21 mouse cellular contexts compared by ENCODE assay signal in genomic region chr1:151584182-151584471, GRCm38 (mm10). TPM values are rescaled to one million over a fixed set of nuclear protein-coding genes. Genes with fewer than 3 reads are reported as not detected.
A peak's percentile ranks its signal among the peaks of the same experiment; 100 is the strongest.
DNase-seq lines count a peak whose midpoint lies in the region; ATAC-seq and TF ChIP-seq lines count a peak whose summit lies in the region.
"Had no signal": no experiment of that assay in that cellular context is flagged by ENCODE, and none has a peak within 500 bp of the region (broad histone marks: within the 10 kb centered on the region; RNA-seq: fewer than 3 reads in every experiment).

No protein-coding gene starts in this region.

- H3K27me3 ChIP-seq in lung, embryonic 15.5 days = peaks cover 4% of the 10 kb centered on the region; the same call in 1 of the 2 replicates
- no peaks in the 10 kb centered on the region for H3K27me3 ChIP-seq in lung, postnatal 0 days (replicated peaks; ENCODE audit: insufficient read depth, low read length)
- H3K27me3 ChIP-seq: embryonic facial prominence, embryonic 13.5 days; embryonic facial prominence, embryonic 15.5 days had no signal

- no peak overlapping the region for H3K4me2 ChIP-seq in lung, embryonic 15.5 days
- H3K4me2 ChIP-seq in lung, postnatal 0 days (replicated peaks; ENCODE audit: low read depth, low read length) = no peak overlapping the region
- H3K4me2 ChIP-seq: embryonic facial prominence, embryonic 13.5 days; embryonic facial prominence, embryonic 15.5 days; forebrain, embryonic 12.5 days had no signal

- no peak overlapping the region for H3K4me3 ChIP-seq in lung, embryonic 15.5 days
- H3K4me3 ChIP-seq in lung, adult 2 months (replicated peaks; ENCODE audit: extremely low read depth, low read depth, low read length) = no peak overlapping the region
- H3K4me3 ChIP-seq in lung, postnatal 0 days (ENCODE audit: low read depth, low read length) = no peak overlapping the region
- H3K4me3 ChIP-seq: embryonic facial prominence, embryonic 13.5 days; embryonic facial prominence, embryonic 15.5 days; erythroblast, embryonic 14.5 days; forebrain, embryonic 10.5 days; forebrain, embryonic 12.5 days had no signal

- no peak overlapping the region for H3K27ac ChIP-seq in lung, embryonic 15.5 days
- H3K27ac ChIP-seq in lung, postnatal 0 days (ENCODE audit: low read length) = no peak overlapping the region
- H3K27ac ChIP-seq: embryonic facial prominence, embryonic 13.5 days; forebrain, embryonic 10.5 days; forebrain, embryonic 12.5 days had no signal

- DNase-seq in lung, adult 2 months = no peak
- no peak for DNase-seq in lung, postnatal 0 days (ENCODE audit: low spot score)
- DNase-seq in lung, postnatal 25 days (ENCODE audit: low spot score) = no peak
- DNase-seq: adrenal gland, adult 2 months; adrenal gland, postnatal 10 days; adrenal gland, postnatal 25 days; cerebellum, adult 11 months; cerebellum, adult 18-20 months; cerebellum, adult 8-10 months; cerebellum, adult 9-11 months; cerebellum, postnatal 14 days; cerebellum, postnatal 36 days; embryo, embryonic 11 days had no signal

- H3K9me3 ChIP-seq in lung, embryonic 15.5 days = no peaks in the 10 kb centered on the region
- no peaks in the 10 kb centered on the region for H3K9me3 ChIP-seq in lung, postnatal 0 days (ENCODE audit: low read length)
- H3K9me3 ChIP-seq: embryonic facial prominence, embryonic 13.5 days; embryonic facial prominence, embryonic 15.5 days; forebrain, embryonic 10.5 days; forebrain, embryonic 12.5 days had no signal

- TF ChIP-seq EP300 in lung, postnatal 0 days (IDR thresholded peaks at IDR 0.05) = no peak

- H3K4me1 ChIP-seq in lung, embryonic 15.5 days = peaks cover 23% of the 10 kb centered on the region
- peaks cover 2% of the 10 kb centered on the region; the same call in 1 of the 2 replicates for H3K4me1 ChIP-seq in lung, adult 2 months (ENCODE audit: control insufficient read depth, insufficient read depth, low read length)
- 0 out of 2 replicates have a peak, but pooled peaks cover 4% of the 10 kb centered on the region for H3K4me1 ChIP-seq in lung, postnatal 0 days (ENCODE audit: insufficient read depth, low read depth, low read length)
- H3K4me1 ChIP-seq: forebrain, embryonic 12.5 days had no signal

- peak; percentile 85; the same call in 1 of the 2 replicates for ATAC-seq in lung, embryonic 15.5 days (ENCODE audit: borderline replicate concordance, extremely low read depth, low FRiP score, low TSS enrichment)
- peak; percentile 48 for ATAC-seq in lung, postnatal 0 days
- ATAC-seq: forebrain, embryonic 14.5 days; forebrain, embryonic 16.5 days had no signal

- H3K9ac ChIP-seq in lung, embryonic 15.5 days = no peak overlapping the region
- no peak overlapping the region for H3K9ac ChIP-seq in lung, postnatal 0 days (replicated peaks; ENCODE audit: low read depth)
- H3K9ac ChIP-seq: embryonic facial prominence, embryonic 13.5 days; embryonic facial prominence, embryonic 15.5 days; forebrain, embryonic 12.5 days had no signal

- TF ChIP-seq CTCF in lung, adult 2 months (IDR thresholded peaks at IDR 0.05; ENCODE audit: insufficient read depth, low read length) = no peak
- TF ChIP-seq CTCF in lung, postnatal 0 days (IDR thresholded peaks at IDR 0.05) = no peak

- WGBS in lung, embryonic 15.5 days = 12% methylated on average over 1 of the region's 1 CpGs
- 23% methylated on average over 1 of the region's 1 CpGs for WGBS in lung, adult 2 months
- 22% methylated on average over 1 of the region's 1 CpGs for WGBS in lung, postnatal 0 days

- H3K36me3 ChIP-seq in lung, embryonic 15.5 days = no peaks in the 10 kb centered on the region
- H3K36me3 ChIP-seq in lung, postnatal 0 days (ENCODE audit: insufficient read depth, low read length) = no peaks in the 10 kb centered on the region
- H3K36me3 ChIP-seq: embryonic facial prominence, embryonic 13.5 days; embryonic facial prominence, embryonic 15.5 days; forebrain, embryonic 10.5 days; forebrain, embryonic 12.5 days had no signal

- TF ChIP-seq POLR2A in lung, adult 2 months (IDR thresholded peaks at IDR 0.05; ENCODE audit: borderline replicate concordance, extremely low read depth, low read depth, low read length) = no peak

RNA-seq across cellular contexts. Expression of gene Fam129a, which starts 13.1 kb away (rescaled TPM):
- 10.4 and 11.4 TPM in 2 replicates for polyA plus RNA-seq in lung, embryonic 15.5 days (2015; fragmentation: Nextera tagmentation; extraction: Ambion mirVana)
- polyA plus RNA-seq in lung, adult 2 months (2012; rRNA removed) = 14.7 and 22.4 TPM in 2 replicates
- polyA plus RNA-seq in lung, postnatal 0 days (2015; fragmentation: Nextera tagmentation; extraction: Ambion mirVana) = 12.9 and 13.1 TPM in 2 replicates
